Mouse (Mus musculus) cortical plate, adult 2 months (tissue): ENCODE measurements around the gene Zmiz1.

Experiments used
- CTCF ChIP-seq: fragments of 200-500 bp; IDR thresholded peaks from 2 replicates; pipeline ENCODE4 v1.5.1; 2011; ENCODE audit warnings: mild to moderate bottlenecking, control low read depth, low read length; ENCODE audit not compliant: insufficient read depth; ENCODE audit errors: extremely low read depth
- POLR2A ChIP-seq: fragments of 200-500 bp; IDR thresholded peaks from 2 replicates; pipeline ENCODE4 v1.6.1; 2011; ENCODE audit warnings: mild to moderate bottlenecking, low read length, control low read depth; ENCODE audit not compliant: insufficient read depth; ENCODE audit errors: extremely low read depth

GRCm38 (mm10) chr14:25713443-25713842, 254.5 kb downstream of the Zmiz1 start:
- TF ChIP-seq POLR2A (no peak), CTCF (peak; percentile 69)
